Mouse (Mus musculus) megakaryocyte, embryonic 14.5 days (primary cell): ENCODE measurements around the gene Gtf2ird2.

ENCODE experiments used
- FLI1 ChIP-seq: IDR thresholded peaks from 2 replicates; pipeline ENCODE4 v1.6.1; 2012; ENCODE audit warnings: low read length, inconsistent platforms, mixed read lengths
- GATA1 ChIP-seq: IDR thresholded peaks from 3 replicates; pipeline ENCODE4 v1.6.1; 2012; ENCODE audit warnings: mixed read lengths, low read length, inconsistent platforms, borderline replicate concordance

DNA sequence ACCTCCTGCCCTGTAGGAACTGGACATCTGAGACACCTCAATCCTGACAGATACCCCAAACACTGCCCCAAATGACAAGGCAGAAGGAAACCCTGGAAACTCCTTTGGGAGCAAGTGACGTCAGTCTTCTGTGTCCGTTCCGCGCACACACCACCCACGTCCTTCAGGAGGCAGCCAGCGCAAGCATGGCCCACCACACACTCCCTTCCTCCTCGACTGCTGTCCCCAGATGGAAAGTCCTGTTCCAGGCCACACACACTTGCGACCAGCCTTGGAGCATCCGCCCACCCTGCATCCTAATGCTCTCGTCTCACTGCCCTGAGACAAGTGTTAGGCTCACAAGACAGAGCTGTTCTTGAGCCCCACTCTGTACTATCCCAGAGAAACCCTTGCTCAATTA lies 71.5 kb downstream of the Gtf2ird2 start:
- TF ChIP-seq GATA1 (no peak), FLI1 (no peak)
